Mouse (Mus musculus) liver, embryonic 13.5 days (tissue): ENCODE measurements around the gene Il16. TPM values are rescaled to one million over a fixed set of nuclear protein-coding genes. Genes with fewer than 3 reads are reported as not detected.

Source experiments
- ATAC-seq: fragments of 200-750 bp; cut with Nextera tagmentation; 2 replicates; pipeline ENCODE4 v1.8.0; 2017; ENCODE audit warnings: low read depth, mild to moderate bottlenecking, moderate number of reproducible peaks, moderate library complexity
- DNase-seq: peaks from one replicate; pipeline ENCODE4 v3.0.0; 2022
- H3K27ac ChIP-seq: fragments of 300-500 bp; sonication (generic); 2 replicates; pipeline ENCODE4 v1.5.1; 2015; ENCODE audit warnings: moderate library complexity, mild to moderate bottlenecking, inconsistent platforms
- H3K27me3 ChIP-seq: fragments of 300-500 bp; sonication (generic); 2 replicates; pipeline ENCODE4 v1.6.1; 2015; ENCODE audit warnings: mild to moderate bottlenecking, inconsistent platforms
- H3K36me3 ChIP-seq: fragments of 300-500 bp; sonication (generic); 2 replicates; pipeline ENCODE4 v1.6.1; 2015; ENCODE audit warnings: mild to moderate bottlenecking, inconsistent platforms
- H3K4me1 ChIP-seq: fragments of 300-500 bp; sonication (generic); replicated peaks from 2 replicates; pipeline ENCODE4 v1.6.1; 2015; ENCODE audit warnings: inconsistent platforms
- H3K4me2 ChIP-seq: fragments of 300-500 bp; sonication (generic); 2 replicates; pipeline ENCODE4 v1.6.1; 2015; ENCODE audit warnings: inconsistent platforms, mild to moderate bottlenecking, moderate library complexity
- H3K4me3 ChIP-seq: fragments of 300-500 bp; sonication (generic); replicated peaks from 2 replicates; pipeline ENCODE4 v1.5.1; 2015; ENCODE audit warnings: mild to moderate bottlenecking, inconsistent platforms
- H3K9ac ChIP-seq: fragments of 300-500 bp; sonication (generic); 2 replicates; pipeline ENCODE4 v1.6.1; 2015; ENCODE audit warnings: mild to moderate bottlenecking, inconsistent platforms
- H3K9me3 ChIP-seq: fragments of 300-500 bp; sonication (generic); replicated peaks from 2 replicates; pipeline ENCODE4 v1.6.1; 2016; ENCODE audit warnings: inconsistent platforms
- WGBS: fragments of 180-500 bp; shearing (Covaris S2); methylation state at CpG from one replicate; pipeline ENCODE4 v1.1.7; 2015; ENCODE audit not compliant: insufficient replicate concordance; 5-methylcytosine and 5-hydroxymethylcytosine counted together
- polyA plus RNA-seq: library from polyadenylated mRNA; unstranded; fragments of >200 nt; fragmentation: Nextera tagmentation; extraction: Ambion mirVana; gene quantifications from 2 replicates; pipeline ENCODE4 v1.2.1, GENCODE M21; 2015

The Il16 gene
- polyA plus RNA-seq, 1 experiment from 2014 or later: 3.7 TPM

DNA sequence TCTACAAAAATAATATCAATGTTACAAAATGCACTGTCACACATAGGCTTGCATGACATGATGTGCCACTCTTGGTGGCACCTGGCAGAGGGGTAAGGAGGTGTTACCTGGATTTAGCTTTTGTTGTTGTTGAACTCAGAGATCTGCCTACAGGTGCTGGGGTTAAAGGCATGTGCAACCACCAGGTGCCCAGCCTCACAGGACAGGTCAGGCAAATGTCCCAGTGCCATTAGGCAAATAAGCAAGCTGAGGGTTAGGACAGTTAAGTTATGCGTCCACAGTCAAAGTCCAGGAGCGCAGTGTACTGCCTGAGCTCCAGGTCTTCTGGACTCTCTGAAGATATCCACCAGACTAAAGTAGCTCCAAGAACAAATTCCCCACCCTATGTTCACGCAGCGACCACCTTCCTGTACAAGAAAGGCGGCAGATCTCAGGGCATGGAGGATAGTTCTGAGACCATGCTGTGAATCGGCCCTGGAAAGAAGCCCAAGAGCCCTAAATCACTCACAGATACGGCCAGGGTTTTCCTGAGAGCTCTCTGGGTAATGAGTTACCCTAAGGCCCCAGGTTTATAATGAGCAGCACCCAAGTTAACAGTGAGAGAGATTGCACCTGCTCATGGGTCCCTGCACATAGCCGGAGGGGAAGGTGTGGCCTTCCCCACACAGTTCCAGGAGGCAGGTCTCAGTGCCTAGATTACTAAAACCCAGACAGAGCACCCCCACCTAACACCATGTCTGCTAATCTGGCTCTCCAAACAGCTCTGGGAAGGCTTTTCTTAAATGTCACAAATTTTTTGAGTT is 107.5 kb downstream of the Il16 start:
- no peak overlapping the region for H3K9ac ChIP-seq
- WGBS: 70% methylated on average over 8 of the region's 8 CpGs
- H3K4me3 ChIP-seq: no peak overlapping the region
- DNase-seq: no peak
- H3K4me1 ChIP-seq: peaks cover 11% of the 10 kb centered on the region
- H3K36me3 ChIP-seq: peaks cover 23% of the 10 kb centered on the region; the same call in 1 of the 2 replicates
- ATAC-seq: peak; percentile 43; the same call in 1 of the 2 replicates
- no peak overlapping the region for H3K4me2 ChIP-seq
- no peak overlapping the region for H3K27ac ChIP-seq
- H3K27me3 ChIP-seq: no peaks in the 10 kb centered on the region
- no peaks in the 10 kb centered on the region for H3K9me3 ChIP-seq

DNA sequence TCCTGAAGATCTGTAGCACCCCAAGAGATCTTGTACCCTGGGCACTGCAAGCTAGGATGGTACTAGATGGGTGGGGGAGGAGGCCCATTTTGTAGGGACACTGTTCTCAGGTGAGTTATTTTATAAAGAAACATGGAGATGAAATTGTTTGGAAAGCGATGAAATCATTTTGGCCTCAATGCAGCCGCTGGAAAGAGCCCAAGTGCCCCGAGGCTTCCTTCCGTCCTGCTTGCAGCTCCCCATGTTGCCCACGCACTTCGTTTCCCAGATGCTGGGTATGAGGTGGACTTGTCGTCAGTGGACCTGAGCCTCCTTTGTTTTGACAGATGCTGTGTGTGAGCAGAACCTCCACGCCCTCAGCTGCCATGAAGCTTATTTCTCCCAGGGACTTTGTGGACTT is 109.1 kb downstream of the Il16 start:
- Histone ChIP-seq H3K4me2 (no peak overlapping the region), H3K27me3 (no peaks in the 10 kb centered on the region), H3K36me3 (peaks cover 18% of the 10 kb centered on the region; the same call in 1 of the 2 replicates), H3K9ac (no peak overlapping the region), H3K4me3 (no peak overlapping the region), H3K4me1 (peaks cover 25% of the 10 kb centered on the region), H3K9me3 (no peaks in the 10 kb centered on the region), H3K27ac (no peak overlapping the region)
- 80% methylated on average over 8 of the region's 8 CpGs for WGBS
- ATAC-seq: no peak
- no peak for DNase-seq

DNA sequence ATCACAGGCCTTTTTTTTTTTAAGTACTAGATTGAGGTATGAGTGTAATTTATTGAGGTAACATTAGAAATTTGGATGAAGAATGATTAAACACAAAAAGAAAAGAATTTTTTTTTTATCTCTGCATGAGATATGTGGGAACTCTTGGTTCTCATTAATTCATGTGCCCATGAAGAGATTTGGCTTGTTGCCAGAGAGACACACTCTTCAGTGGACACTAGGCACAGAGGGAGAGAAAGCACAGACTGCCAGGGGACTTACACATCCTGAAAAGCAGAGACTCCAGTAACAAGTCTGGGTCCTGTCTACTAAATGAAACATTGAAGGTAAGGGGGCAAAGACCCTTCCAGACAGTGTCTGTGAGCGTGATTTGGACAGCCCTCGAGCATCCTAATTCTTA is 109.8 kb downstream of the Il16 start:
- Histone ChIP-seq H3K27me3 (no peaks in the 10 kb centered on the region), H3K9ac (no peak overlapping the region), H3K36me3 (peaks cover 18% of the 10 kb centered on the region; the same call in 1 of the 2 replicates), H3K27ac (no peak overlapping the region), H3K4me1 (peaks cover 32% of the 10 kb centered on the region), H3K4me2 (no peak overlapping the region), H3K4me3 (no peak overlapping the region), H3K9me3 (no peaks in the 10 kb centered on the region)
- DNase-seq (no peak), ATAC-seq (no peak)
- whole genome bisulfite sequencing: 66% methylated on average over 2 of the region's 2 CpGs

DNA sequence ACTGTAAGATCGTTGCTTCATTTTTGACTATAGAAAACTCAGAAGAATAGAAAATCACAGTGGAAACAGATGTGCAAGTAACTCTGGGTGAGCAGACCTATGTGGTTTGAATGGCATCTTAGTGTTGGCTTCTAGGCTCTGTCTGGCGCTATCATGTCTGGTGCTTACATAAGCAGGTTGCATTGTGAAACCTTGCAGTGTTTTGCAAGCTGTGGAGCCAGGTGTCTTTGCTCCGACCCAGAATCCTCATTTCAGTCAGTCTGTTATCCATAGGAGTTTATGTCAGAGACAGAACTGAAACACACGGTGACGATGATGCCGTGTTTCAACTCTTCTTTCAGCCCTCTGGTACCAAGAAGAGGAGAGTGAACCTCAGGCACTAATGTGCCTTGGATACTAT is 111.7 kb downstream of the Il16 start:
- Histone ChIP-seq H3K9me3 (no peaks in the 10 kb centered on the region), H3K4me3 (no peak overlapping the region)
- ATAC-seq: no peak

GRCm38 (mm10) chr7:83632682-83633120 is 112.8 kb downstream of the Il16 start:
- Histone ChIP-seq H3K4me2 (peak overlapping the region; percentile 84), H3K27ac (no peak overlapping the region), H3K9ac (peak overlapping the region; percentile 75), H3K9me3 (no peaks in the 10 kb centered on the region), H3K4me1 (peaks cover 34% of the 10 kb centered on the region), H3K27me3 (no peaks in the 10 kb centered on the region), H3K4me3 (peak overlapping the region; percentile 67), H3K36me3 (peaks cover 8% of the 10 kb centered on the region; the same call in 1 of the 2 replicates)
- ATAC-seq: no peak
- no peak for DNase-seq
- WGBS: 50% methylated on average over 6 of the region's 6 CpGs

More for the DNA sequence above, 111.7 kb downstream of the Il16 start:
- H3K27ac ChIP-seq: no peak overlapping the region
- H3K4me1 ChIP-seq: peaks cover 34% of the 10 kb centered on the region
- peaks cover 12% of the 10 kb centered on the region; the same call in 1 of the 2 replicates for H3K36me3 ChIP-seq
- no peak for DNase-seq
- no peak overlapping the region for H3K9ac ChIP-seq
- WGBS: 81% methylated on average over 6 of the region's 6 CpGs
- H3K4me2 ChIP-seq: peak overlapping the region; percentile 84; the same call in 1 of the 2 replicates
- H3K27me3 ChIP-seq: no peaks in the 10 kb centered on the region

- Histone ChIP-seq H3K27ac (no peak within 1 kb of the TSS; the same call in 1 of the 2 replicates), H3K9me3 (no peaks in the 10 kb centered on the region), H3K4me2 (peak within 1 kb of the TSS; percentile 84), H3K4me1 (peaks cover 34% of the 10 kb centered on the region), H3K27me3 (no peaks in the 10 kb centered on the region), H3K9ac (peak within 1 kb of the TSS; percentile 75), H3K4me3 (peak within 1 kb of the TSS; percentile 67), H3K36me3 (0 out of 2 replicates have a peak, but pooled peaks cover 6% of the 10 kb centered on the region)
- DNase-seq: peak; percentile 89
- WGBS: 1% methylated on average over 35 of the region's 35 CpGs
- peak; percentile 97 for ATAC-seq
These were observed 113.5 kb downstream of the Il16 start, which contains the start of gene Stard5 for GRCm38 (mm10) chr7:83631828-83632681. TSS of gene Stard5 (plus strand) at chr7:83631959.

DNA sequence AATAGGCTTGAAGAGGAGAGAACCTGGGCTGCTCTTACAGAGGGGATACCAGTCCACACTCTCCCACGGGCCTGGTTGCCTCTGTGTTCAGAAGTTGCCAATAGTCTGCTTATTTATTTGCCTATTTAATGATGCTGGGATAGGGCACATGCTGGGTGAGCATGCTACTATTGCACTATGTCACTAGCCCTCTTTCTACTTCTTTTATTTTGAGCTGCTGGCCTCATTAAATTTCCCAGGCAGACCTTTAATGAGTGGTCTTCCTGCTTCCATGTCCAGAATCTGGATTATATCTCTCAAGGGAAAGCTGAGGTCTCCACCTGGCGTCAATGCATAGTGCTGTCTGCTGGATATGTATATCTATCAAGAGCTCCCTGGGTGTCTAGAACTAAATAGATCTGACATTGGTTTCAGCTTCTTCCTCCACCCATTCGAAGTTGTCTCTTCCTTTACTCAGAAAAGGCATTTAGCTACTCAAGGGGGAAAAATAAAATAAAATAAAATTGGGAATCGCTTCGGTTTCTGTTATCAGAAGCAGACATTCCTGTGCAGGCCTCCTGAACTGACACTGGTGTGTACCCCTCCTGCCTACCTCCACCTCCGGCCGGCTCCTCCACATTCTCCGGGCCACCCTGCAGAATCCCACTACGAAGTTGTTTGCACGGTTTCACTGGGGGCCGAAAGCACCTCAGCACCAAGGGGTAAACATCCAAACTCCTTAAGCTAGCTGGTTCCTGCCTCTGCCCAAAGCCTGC is 114.3 kb downstream of the Il16 start:
- DNase-seq (no peak), ATAC-seq (peak; percentile 68)
- no peak overlapping the region; the same call in 1 of the 2 replicates for H3K27ac ChIP-seq
- H3K4me2 ChIP-seq: peak overlapping the region; percentile 84
- 8% methylated on average over 11 of the region's 11 CpGs for WGBS
- no peaks in the 10 kb centered on the region for H3K9me3 ChIP-seq
- H3K4me1 ChIP-seq: peaks cover 34% of the 10 kb centered on the region
- H3K36me3 ChIP-seq: no peaks in the 10 kb centered on the region
- no peaks in the 10 kb centered on the region for H3K27me3 ChIP-seq
- peak overlapping the region; percentile 61 for H3K9ac ChIP-seq
- peak overlapping the region; percentile 67 for H3K4me3 ChIP-seq

GRCm38 (mm10) chr7:83627369-83627768 is 118.2 kb downstream of the Il16 start:
- no peak overlapping the region for H3K4me3 ChIP-seq
- ATAC-seq: no peak
- H3K4me1 ChIP-seq: peaks cover 16% of the 10 kb centered on the region
- no peaks in the 10 kb centered on the region for H3K9me3 ChIP-seq
- 76% methylated on average over 4 of the region's 4 CpGs for WGBS
- no peak overlapping the region for H3K27ac ChIP-seq
- H3K27me3 ChIP-seq: no peaks in the 10 kb centered on the region
- H3K9ac ChIP-seq: no peak overlapping the region
- H3K36me3 ChIP-seq: no peaks in the 10 kb centered on the region
- no peak for DNase-seq
- H3K4me2 ChIP-seq: no peak overlapping the region

- Histone ChIP-seq H3K36me3 (no peaks in the 10 kb centered on the region), H3K27me3 (no peaks in the 10 kb centered on the region), H3K9me3 (no peaks in the 10 kb centered on the region), H3K9ac (no peak overlapping the region), H3K27ac (no peak overlapping the region), H3K4me2 (no peak overlapping the region), H3K4me3 (no peak overlapping the region), H3K4me1 (peaks cover 11% of the 10 kb centered on the region)
- WGBS: 65% methylated on average over 8 of the region's 8 CpGs
- ATAC-seq (no peak), DNase-seq (no peak)
These were observed 118.8 kb downstream of the Il16 start for GRCm38 (mm10) chr7:83626557-83627257.

DNA sequence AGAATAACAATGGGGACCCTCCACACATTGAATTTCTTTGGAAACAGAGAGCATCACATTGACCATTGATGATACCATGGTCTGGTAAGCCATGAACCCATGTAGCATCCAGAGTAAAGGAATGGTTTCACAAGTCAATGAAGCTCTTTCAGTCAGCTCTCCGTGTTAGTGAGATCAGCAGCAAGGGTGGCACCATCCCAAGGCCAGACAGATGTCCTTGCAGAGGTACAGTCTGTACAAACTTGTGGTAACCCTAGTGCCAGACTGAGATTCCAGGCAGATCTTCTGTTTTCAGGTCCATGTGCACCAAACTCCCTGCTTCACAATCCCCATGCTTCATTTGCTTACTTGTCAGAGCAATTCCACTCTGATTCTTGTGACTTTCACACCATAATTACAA is 121.5 kb downstream of the Il16 start:
- 47% methylated on average over 1 of the region's 1 CpGs for WGBS
- ATAC-seq: no peak
- no peak for DNase-seq
- no peak overlapping the region for H3K27ac ChIP-seq
- no peaks in the 10 kb centered on the region for H3K9me3 ChIP-seq
- H3K4me2 ChIP-seq: no peak overlapping the region
- H3K4me3 ChIP-seq: no peak overlapping the region
- H3K36me3 ChIP-seq: no peaks in the 10 kb centered on the region
- H3K27me3 ChIP-seq: no peaks in the 10 kb centered on the region
- H3K9ac ChIP-seq: no peak overlapping the region
- no peaks in the 10 kb centered on the region for H3K4me1 ChIP-seq
